Mouse (Mus musculus) retina, embryonic 14.5 days (tissue): ENCODE results near the gene Slc9a3.
A peak's percentile ranks its signal among the peaks of the same experiment; 100 is the strongest.

Experiments used
- DNase-seq: peaks from one replicate; pipeline ENCODE4 v3.0.0-alpha.2; 2015; ENCODE audit warnings: low spot score

The Slc9a3 gene

DNA sequence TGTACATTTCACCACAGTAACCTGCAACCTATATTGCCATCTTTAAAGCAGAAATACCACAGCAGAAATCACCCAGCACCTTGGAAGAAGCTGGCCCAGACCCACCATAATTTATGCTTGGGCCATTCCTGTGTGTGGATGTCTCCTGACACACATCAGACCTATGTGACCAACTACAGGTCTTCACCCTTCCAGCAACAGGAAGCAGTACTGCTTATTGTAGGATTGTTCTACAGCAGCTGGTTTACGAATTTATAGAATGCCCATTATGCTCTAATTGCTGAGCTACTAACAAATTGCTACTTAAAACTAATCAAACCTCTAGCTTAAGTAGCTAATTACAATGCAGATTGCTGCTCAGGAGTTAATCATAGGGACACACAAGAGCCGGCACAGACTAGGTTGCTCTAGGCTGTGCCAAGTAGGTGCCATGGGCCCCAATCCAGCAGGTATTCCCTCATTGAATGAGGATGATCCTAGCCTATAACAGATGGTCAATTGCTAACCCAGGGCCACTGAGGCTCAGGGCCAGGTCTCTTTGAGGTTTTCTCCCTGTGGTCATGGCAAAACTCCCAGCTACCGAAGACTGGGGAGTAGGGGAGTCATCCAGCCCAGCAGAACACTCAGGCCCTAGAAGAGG, 24.8 kb downstream of the Slc9a3 start:
- no peak for DNase-seq

DNA sequence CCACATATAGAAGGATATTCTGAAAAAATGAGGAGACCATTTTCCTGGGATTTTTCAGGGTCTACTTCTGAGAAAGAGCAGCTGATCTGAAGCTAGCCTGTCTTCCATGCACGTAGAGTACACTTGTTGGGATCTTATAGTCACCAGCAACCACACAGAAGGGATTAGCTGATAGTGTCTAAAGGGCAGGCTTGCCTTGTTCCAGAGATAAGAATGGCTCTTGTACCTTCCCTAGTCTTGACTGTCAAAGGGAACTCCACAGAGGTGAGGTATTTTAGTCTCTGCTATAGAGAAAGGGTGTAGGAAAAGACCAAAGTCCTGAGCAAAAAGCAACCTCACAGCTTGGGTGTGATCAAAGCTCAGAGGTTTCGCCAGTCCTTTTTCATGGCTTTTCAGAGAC, 26.1 kb downstream of the Slc9a3 start:
- no peak for DNase-seq

DNA sequence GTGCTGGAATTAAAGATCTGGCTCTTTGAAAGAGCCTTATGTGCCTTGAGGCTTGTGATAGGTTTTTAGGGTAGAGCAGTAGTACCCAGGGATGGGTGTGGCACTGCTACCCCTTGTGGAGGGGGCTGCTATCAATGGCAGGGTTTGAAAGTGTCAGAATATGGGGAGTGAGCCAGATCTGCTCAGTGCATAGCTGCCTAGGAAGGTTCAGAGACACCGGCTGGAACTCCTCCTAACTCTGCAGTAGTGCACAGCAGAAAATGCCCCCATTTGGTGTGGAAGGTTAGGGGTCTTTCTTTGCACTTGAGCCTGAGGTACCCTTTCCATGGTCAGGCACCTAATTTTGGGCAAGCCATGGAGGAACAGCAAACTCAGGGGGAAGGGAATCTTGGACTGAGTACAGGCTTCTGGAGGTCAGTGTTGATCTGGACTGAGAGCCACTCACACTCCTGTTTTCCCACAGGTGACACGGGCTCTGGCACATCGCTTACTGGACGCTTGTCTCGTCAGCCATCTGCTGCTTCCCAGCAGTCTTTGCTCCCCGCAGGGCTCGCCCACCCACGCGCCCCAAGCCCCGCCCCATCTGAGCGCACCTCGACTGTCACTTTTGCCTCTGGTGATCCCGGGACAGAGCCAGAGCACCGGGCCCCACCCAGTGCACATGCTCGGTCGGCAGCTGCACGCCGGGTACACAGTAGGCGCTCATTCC, 45.2 kb downstream of the Slc9a3 start:
- peak; percentile 59 for DNase-seq

DNA sequence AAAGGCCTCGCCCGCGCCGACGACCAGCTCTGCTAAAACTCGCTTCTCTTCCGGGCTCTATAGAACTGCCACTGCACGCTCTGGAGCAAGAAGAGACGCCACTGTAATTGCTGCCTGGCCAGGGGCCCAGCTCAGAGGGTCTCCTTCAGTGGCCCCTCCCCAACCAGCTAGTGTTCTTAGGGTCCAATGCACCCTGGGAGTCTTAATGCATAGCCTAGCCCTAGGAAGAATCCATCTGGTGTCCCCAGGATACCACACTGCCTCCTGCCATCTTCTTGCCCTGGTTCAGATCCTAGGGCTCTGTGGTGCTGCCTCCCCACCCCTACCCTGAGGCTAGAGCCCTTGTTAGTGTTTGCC, 45.8 kb downstream of the Slc9a3 start:
- DNase-seq, result no peak

DNA sequence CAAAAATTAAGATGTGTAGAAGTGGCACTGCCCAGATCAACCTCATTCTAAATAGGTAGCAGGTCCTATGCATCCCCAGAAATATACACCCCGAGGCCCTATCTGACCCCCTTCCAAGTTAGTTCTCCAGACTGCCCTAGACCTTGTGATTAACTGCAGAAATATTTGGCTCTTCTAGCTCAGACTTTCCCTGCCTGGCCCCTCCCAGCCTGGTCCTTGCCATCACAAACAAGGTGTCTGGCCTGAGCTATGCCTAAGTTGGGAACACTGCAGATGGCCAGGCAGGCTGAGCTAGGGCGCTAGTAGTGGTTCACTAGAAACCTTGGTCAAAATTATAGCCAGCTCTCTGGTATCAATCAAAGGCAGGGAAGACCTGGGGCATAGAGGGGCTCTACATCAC, 46.2 kb downstream of the Slc9a3 start:
- DNase-seq, result no peak

DNA sequence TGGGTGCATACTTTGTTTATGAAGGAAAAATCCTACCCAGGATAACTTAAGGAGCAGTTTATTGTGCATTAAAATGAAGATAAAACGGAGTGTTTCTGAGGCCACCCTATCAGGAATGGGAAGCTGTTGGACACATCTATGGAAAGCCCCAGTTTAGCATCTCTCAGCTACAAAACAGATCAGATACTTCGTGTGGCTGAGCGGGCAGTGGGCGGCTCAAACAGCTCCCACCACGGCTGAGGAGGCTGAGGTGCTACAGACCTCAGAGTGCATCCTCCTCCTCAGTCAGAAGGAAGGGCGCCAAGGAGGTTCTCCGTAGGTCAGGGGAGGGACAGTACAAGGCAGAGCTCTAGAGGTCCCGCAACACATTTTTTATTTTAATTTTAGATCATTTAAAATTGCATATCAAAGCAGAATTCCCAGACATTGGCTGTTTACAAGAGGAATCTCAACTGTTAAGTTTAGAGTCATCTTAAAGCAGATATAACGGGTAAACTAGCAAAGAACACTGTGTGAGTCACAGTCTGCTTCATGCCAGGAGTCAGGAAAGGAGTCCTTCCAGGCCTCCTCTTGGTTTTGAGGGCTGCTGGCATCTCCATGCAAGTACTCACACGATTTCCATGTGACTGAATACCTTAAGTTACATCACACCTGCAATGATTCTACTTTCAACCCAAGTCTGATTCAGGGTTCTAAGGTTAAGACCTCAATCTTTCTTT, 48.3 kb downstream of the Slc9a3 start:
- no peak for DNase-seq

DNA sequence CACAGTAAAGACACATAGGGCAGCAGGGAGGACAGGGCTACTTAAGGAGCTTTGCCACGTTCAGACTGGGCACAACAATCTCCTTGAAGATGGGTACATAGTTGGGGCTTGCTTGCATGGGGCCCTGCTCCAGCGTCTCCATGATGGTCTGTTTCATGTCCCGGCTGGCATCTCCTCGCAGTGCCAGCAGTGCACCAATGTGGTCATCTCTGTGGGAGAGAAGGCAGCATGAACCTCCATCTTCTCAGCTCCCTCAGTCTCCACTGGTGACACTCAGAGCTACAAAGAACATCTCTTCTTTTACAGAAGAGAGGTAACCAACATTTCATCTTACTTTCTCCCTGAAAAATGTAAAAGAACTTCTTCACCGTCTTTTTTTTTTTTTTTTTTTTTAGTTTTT, 50.8 kb downstream of the Slc9a3 start:
- DNase-seq, result no peak

DNA sequence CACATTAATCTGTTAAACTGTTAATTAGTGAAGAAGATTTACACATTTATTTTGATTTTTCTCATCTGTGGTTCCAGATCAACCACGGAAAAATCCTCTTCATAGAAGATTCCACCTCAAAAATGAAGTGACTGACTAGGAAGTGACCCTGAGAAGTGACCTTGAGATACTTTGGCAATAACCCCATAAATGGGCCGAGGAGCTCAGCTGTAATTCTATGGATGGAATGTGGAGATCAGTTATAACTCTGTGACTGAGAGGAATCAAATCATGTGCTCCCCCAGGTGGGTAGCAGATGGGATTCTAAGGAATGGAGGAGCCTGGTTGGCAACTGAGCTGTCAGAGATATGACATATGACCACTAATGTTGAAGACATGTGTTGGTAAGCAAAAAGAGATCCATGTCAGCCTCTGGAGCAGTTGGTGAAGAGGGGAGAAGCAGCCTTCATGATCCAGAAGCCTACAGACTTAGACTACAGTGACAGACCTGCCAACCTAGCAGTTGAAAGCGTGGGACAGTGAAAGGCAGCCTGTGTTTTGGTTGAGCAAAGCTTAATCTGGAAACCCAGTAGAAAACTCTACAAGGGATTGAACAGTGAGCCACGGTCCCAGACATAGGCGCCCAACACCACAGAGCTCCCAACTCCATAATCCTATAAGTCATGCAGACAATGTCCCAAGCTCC, 61.9 kb downstream of the Slc9a3 start:
- no peak for DNase-seq

DNA sequence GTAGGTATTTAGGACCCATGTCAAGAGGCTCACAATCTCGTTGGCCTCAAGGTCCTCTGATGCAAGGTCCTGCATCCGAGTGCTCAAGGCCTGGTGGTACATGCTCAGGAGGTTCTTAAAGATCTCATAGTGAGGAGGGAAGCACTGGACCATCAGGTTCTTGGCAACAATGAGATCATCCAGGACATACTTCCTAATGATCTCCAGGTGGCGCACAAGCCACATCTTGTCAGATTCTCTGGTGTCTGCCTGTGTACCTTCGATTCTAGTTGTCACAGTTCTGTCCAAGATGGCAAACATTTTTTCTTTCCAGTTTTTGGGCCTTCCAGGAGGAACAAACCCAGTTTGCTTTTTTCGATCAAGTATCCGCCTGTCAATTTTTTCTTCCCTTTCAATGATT, 71.4 kb downstream of the Slc9a3 start:
- peak; percentile 58 for DNase-seq

DNA sequence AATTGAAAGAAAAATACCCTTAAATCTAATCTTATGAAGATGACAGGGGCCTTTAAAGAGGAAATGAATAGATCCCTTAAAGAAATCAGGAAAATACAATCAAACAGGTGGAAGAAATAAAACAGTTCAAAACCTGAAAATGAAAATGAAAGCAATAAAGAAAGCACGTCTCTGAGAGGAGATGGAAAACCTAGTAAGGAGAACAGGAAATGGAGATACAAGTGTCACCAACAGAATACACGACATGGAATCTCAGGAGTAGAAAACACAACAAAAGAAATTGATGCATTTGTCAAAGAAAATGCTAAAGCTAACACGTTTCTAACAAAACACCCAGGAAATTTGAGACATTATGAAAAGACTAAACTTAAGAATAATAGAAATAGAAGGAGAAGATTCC, 75.2 kb downstream of the Slc9a3 start:
- no peak for DNase-seq

DNA sequence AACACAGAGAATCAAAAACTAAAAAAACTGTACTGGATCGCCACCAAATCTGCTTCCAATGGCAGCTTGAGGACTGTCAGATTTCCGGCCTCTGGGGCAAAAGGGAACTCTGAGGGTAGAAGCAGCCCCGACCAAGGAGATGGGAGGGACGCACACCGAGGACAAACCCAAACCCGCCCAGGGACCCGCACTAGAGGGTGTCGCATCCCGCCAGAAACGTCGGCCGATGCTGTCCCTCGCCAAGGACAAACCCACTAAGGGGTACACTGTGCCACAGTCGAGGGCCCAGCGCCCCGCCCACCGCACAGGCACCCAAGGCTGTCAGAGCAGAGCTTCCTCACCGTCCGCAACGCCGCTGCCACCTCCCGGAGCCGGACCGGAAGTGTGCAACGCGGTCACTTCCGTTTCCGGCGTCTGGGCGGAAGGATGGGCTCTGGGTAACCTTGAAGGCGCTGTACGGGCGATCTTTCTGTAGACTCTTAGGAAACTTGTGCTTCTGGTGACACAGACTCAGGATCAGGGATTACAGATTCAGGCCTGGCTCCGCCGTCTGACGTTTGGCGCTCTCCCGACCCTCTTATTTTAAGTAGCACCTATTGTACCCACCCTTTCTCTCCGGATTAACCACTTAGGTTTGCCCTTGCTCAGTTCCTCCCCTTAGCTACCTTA, 87.2 kb downstream of the Slc9a3 start, which contains the start of gene Exoc3:
Exoc3 (minus strand) TSS at position 416 of the 669 bp plus-strand sequence.
- peak; percentile 91 for DNase-seq

DNA sequence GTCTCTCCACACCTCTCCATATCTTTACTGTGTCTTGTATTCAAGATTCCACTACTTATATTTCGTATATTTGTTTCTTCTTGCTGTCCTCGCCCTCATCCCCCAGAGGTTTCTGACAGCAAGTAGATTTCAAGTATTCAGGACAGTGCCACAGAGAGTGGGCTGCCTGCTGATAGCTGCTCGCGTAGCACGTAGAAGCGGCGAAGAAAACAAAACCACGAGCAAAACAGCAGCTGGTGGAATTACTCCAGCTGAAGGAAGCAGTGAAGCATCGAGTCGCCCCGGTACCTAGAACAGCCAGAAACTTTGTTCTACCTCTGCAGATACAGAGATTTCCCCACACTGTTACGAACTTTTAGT, 87.7 kb downstream of the Slc9a3 start:
- DNase-seq, result no peak

DNA sequence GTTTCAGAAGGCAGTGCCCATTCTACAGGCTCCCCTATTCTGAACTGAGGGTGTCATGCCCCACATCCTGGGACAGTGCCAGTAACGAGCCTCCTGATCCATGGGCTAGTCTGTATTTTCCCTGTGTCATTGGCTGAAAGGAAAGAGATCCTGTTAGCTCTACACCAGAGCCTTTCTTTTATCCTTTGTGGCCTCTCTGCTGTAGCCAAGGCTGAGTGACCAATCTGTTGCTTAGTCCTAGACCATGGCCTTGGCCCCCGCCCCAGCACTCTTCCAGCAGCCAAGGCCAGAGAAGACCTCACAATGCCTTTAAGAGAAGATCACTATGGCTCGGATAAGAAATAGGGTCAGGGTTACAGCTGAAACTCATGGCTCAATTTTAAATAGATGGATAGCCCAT, 97.2 kb downstream of the Slc9a3 start:
- no peak for DNase-seq
